Mouse (Mus musculus): ENCODE results near the gene Qrsl1.
"Not testable (repeated sequence)": the region's sequence is repeated elsewhere in the genome, so short reads cannot be mapped to it uniquely, and the experiment has no call there.

Qrsl1 gene

DNA sequence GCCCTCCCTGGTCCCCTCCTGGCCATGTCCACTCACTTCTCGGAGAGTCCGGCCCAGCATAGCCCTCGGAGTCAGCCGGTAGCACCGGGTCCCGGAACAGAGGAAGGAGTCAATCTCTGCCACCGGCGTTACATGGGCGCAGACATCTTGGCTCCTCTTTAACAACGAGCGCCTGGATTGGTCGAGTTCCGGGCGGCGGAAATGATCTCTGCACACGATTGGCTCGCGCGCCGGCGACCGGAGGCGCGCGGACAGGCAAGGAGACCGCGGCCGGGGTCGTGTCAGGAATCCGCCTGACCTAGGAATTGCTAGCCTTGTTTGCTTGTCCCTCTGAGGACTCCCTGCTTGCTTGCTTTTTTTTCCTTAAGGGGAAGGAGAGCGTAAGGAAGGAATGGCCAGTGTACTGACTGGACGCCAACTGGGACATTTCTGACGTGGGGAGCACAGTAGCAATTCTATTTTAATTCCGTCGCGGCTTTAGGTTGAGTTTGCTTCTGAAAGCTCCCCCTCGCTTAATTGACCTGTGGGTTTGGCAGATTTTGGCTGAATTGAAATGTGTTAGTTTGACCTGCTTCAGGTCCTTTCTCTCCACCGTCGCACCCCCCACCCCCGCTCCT, at the start of gene Qrsl1, which contains the start of gene Rtn4ip1:
Gene Qrsl1 (minus strand): TSS at position 168 of the 617 bp plus-strand sequence.
Gene Rtn4ip1 (plus strand): TSS at position 230 of the 617 bp plus-strand sequence.
- DNase-seq (ENCODE audit: low read depth, low spot score) = peak; percentile 76

DNA sequence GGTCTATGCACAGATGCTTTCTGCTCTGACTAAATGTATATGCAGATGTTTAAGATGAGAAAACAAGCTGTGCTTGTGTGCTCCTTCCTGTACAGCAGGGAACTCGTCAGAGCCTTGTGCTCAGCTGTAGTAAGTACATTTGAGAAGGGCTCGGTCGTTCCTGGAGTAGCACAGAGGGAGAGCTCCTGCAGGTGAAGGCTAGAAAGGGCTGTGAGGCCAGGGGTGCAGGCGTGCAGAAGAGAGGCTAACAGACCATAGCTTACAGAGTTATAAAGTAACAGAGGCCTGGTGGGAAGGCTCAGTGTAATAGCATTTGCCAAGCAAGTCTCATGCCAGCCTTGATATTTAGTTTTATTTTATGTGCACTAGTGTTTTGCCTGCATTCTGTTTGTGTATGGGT, 43.9 kb upstream of the Qrsl1 start:
- no peak for DNase-seq (ENCODE audit: low read depth, low spot score)

DNA sequence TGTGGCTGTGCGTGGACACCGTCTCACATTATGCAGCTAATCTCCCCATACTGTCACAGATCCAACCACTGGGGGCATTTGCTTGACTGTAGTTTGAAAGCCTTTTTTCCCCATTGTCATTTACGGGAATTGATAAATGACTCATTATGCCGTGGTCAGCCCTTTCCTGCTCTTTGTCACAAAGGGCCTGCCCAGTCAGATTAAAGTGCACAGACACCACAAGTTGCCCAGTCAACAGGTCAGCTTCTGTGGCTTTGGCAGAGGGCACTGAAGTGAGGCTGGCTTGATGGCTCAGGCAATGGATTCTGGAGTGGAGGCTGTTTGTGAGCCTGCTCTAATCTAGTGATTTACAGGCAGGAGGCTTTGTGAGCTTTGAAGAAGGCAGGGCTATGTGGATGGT, 42.2 kb upstream of the Qrsl1 start:
- DNase-seq (ENCODE audit: low read depth, low spot score) = no peak

DNA sequence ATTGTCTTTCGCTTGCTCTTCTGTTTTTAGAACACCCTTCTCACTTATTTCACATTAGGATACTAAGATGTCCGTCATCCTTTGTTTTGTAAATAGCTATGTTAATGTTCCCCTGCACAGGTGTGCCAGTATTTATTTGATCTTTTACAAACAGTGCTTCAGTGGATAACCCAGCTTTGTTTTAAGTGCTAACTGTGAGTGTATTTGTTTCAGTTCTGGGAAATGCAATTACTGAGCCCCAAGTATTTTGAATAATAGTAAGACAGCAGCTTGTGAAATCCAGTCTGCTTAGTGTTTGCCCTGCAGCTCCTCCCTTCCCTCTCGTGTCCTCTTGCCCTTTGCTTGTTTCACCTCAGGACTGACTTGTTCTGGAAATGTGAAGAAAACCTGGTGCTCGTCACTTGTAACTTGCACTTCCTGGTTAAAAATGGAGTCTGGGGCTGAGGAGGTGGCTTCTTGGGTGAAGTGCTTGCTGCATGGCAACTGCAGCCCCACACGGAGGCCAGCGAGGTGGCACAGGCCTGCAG, 37.7 kb upstream of the Qrsl1 start:
- no peak for DNase-seq (ENCODE audit: low read depth, low spot score)

GRCm38 (mm10) chr10:43928596-43928995, 27.1 kb upstream of the Qrsl1 start:
- no peak for DNase-seq (ENCODE audit: low read depth, low spot score)

DNA sequence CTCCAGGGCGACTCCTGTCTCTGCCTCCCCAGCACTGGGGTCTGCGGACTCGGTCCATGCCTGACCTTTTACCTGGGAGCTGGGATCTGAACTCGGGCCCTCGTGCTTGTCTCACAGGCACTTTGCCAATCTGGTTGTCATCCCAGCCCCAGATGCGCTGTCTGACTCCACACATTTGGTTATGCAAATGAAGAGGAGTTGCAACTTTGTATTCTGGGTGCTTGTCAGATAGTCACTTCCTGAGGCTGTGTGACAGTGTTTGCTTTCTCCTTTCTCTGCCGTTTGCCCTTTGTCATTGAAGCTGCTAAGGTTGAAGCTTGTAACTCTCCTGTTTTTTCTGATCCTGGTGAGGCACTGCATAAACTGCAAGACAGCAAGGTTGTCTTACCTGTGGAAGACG, 26.2 kb upstream of the Qrsl1 start:
- no peak for DNase-seq (ENCODE audit: low read depth, low spot score)

DNA sequence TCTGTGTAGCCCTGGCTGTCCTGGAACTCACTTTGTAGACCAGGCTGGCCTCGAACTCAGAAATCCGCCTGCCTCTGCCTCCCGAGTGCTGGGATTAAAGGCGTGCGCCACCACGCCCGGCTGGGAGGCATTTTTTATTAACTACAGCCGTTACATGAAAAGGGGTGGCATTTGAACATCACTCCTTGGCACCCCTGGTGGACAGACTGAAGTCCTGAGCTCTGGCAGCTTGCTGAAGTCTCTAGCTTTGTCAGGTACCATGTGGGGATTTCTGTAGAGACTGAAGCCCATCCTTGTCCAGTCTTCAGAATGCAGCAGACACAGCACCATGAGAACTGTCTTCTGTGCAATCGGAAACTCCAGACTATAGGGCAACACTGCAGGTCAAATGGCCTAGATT, 24.2 kb upstream of the Qrsl1 start:
- not testable (repeated sequence) for DNase-seq (ENCODE audit: low read depth, low spot score)

DNA sequence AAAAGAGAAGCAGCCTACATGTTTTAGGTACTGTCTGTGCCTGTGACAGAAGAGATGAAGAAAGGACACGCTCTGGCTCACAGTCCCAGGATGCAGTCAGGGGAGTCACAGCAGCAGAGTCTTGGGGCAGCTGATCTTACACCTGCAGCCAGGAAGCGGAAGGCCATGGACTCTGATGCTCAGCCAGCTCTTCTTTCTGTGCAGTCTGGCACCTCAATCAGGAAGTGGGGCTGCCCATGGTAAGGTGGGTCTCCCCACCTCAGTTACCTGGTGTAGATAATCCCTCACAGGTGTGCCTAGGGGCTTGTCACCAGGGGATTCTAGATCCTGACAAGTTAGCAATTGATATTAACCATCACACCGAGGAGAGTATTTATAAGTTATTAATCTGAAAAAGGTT, 21.6 kb upstream of the Qrsl1 start:
- no peak for DNase-seq (ENCODE audit: low read depth, low spot score)

DNA sequence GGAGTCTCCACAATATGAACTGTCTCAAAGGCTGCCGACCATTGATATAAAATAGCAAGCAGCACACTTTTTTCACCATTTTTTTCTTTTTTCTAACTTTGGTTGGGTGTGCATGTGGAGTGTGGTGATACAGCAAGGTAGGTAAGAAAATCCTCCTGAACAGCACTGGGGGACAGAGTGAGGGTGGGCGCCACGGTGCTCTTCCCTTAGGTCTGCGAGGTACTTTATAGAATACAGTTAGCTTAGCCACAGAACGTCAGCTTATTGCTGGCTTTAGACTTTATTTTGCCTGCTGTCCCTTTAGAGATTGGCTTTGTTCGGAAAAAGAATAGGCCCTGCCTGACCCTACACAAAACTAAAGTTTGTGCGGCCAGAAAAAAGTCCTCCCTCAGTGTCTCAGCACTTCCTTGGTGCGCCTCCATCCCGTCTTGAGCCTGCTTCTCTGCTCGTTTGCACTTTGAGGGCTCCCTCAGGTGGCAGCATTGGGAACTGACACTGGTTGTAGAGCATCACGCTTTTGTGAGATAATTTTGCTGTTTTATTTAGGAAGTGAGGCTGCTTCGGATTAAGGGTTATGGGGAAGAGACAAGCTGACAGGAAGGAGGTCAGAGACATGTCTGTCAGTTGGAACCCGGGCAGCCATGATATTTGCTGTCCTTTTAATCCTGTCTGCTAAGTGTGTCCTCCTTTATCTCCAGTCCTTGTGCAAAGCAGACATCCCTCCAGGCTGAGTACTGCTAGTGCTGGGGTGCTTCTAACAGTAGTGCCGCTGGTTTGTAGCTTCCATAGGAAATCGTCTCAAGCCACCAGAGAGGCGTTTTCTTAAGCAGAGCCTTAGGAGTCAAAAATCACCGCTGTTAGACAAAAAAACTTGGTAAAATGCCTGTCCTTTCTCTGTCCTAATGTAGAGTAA, 17.4 kb upstream of the Qrsl1 start:
- DNase-seq (ENCODE audit: low read depth, low spot score) = peak; percentile 36

DNA sequence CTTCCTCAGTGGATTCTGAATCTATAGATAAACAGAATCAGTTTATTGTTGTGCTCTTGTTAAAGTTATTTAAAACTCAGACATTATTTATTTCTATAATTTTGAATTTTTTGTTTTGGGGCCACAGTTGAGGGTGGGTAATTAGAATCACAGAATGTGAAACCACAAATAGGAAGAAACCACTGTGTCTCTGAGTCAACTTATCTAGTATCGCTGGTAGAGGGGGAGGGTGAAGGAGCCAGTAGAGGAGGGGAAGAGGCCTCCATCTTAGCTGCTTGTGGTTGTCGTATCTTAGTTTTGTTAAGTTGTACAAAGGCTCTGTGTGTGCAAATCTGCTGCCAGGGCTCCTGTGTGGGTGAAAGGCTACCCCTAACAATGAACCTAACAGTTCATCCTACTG, 15.2 kb upstream of the Qrsl1 start:
- no peak for DNase-seq (ENCODE audit: low read depth, low spot score)

- no peak for DNase-seq (ENCODE audit: low read depth, low spot score)
Measured at GRCm38 (mm10) chr10:43916181-43916580, 14.6 kb upstream of the Qrsl1 start.

DNA sequence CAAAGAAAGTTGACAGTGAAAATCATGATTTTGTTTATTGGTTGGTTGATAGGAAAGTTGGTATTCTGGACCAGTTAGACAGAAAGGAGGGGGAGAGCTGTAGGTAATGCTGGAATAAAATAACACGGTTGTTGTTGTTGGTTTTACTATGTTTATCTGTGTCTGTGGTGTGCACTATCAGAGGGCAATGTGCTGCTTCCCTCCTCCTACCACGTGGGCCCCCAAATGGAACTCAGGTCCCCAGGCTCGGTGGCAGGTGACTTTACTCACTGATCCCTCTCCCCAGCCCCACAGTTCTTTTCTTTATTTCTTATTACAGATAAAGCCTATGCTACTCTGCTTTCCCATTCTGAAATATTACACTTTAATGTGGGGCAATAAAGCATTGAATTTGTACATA, 10.7 kb upstream of the Qrsl1 start:
- no peak for DNase-seq (ENCODE audit: low read depth, low spot score)

- DNase-seq (ENCODE audit: low read depth, low spot score) = no peak
Measured at GRCm38 (mm10) chr10:43910873-43911142, 9.3 kb upstream of the Qrsl1 start.

GRCm38 (mm10) chr10:43910032-43910872, 8.7 kb upstream of the Qrsl1 start:
- DNase-seq (ENCODE audit: low read depth, low spot score) = no peak

DNA sequence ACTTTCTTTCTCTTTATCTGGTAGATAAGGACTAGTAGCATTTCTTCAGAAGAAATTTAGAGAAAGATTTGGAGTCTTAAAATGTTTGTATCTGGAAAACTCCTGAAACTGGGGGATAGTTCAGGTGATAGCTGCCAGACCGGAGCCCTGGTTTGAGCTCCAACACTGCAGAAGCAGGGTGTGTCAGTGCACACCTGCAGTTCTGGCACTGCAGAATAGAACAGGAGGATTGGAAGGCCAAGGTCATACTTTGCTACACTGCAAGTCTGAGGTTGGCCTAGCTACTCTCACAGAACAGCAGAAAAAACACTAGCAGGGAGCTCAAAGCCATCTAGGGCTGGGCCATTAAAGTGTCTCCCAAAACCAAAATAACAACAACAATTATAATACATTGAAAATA, 3.0 kb upstream of the Qrsl1 start:
- no peak for DNase-seq (ENCODE audit: low read depth, low spot score)

DNA sequence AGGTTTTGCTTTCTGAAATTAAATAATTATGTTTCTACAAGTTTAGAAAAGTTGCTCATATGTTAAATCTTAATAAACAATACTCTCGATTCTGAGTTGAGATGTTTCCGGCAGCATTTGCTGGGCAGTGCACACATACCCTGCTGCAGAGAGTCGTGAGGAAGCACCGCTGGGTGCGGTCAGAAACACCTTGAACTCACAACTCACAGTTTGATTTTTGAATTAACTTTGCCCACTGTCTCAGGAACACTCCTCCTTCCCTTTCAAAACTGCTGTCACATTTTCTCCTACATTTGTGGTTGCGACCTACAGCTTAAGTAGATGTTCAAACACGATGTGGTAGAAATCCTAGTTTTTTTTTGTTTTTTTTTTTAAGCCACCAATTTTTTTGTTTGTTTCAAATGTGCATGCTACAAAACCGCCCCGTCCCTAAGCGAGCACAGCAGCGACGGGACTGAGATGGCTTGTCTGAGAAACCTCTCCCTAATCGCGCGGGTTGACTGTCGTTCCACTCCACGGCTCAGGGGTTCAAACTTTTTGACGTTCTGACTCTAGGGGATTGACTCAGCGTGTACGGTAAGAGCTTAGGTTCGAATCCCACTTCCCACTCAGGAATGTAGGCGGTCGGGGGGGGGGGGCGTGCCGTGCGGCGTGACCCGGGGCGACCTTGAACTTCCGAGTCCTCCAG, 518 bp downstream of the Qrsl1 start:
- DNase-seq (ENCODE audit: low read depth, low spot score) = no peak

GRCm38 (mm10) chr10:43898276-43898675, 3.3 kb downstream of the Qrsl1 start:
- DNase-seq (ENCODE audit: low read depth, low spot score) = no peak

GRCm38 (mm10) chr10:43896065-43896464, 5.5 kb downstream of the Qrsl1 start:
- no peak for DNase-seq (ENCODE audit: low read depth, low spot score)

DNA sequence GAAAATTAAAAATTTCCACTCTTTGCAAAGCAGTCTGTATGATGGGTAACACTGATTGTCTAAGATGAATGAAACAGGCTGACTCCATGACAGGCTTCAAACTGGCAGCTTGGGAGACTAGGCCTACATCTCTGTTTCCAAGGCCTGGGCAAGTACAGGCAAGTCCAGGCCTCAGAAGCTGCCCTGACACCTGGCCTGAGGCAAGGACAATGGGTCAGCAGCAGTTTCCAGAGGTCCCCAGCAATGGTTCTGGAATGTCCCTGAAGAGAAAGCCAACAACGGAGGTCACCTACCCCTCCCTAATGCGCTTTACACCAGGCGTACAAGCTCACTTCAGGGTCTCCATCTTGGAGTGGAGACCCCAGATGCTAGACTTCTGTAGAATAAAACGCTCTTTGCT, 8.6 kb downstream of the Qrsl1 start:
- no peak for DNase-seq (ENCODE audit: low read depth, low spot score)

GRCm38 (mm10) chr10:43888976-43889375, 12.6 kb downstream of the Qrsl1 start:
- no peak for DNase-seq (ENCODE audit: low read depth, low spot score)

DNA sequence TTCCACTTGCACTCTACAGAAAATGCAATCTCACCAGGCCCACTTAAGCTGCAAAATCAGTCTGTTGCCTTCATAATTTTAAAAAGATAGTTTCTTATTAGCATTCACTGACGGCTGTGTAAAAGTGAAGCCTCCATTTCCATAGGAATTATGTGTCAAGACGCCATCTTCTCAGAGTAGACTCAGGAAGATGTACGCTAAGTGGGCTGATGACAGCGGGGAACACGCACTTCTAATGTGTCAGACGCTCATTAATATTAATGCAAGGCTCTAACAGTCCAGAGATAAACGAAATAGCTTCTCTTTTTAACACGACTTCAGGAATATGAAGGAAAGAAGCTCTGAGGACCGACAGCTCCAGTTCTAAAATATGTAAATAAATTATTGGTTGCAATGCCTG, 13.9 kb downstream of the Qrsl1 start:
- no peak for DNase-seq (ENCODE audit: low read depth, low spot score)

DNA sequence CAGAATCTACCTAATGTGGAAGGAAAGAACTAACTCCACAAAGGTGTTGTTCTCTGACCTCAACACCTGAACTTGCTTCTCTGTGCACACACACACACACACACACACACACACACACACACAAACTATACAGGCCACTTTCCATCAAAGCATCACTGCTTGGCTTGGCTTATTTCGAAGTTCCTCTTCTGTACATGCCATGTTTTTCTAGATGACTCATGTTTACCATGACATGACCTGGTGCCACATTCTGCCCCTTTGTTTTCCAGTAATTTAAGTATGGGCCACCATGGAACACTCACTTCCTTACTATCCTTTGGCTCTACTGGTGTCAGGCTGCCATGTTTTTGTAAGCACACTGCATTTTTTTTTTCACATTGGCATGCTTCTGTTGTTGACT, 30.1 kb downstream of the Qrsl1 start:
- no peak for DNase-seq (ENCODE audit: low read depth, low spot score)
